Mouse (Mus musculus): Measurements from ENCODE around the gene Sephs1. TPM values are rescaled to one million over a fixed set of nuclear protein-coding genes. Genes with fewer than 3 reads are reported as not detected.

Sephs1 gene
- total RNA-seq, 2 experiments from 2014 or later, result 35.0 to 35.2 TPM

GRCm38 (mm10) chr2:4950986-4951385 is 69.6 kb downstream of the Sephs1 start:
- DNase-seq (ENCODE audit: low spot score in 2 of 2), result no peak
- intact Hi-C loops (cut with DNase I), result no loop called here

- no peak for DNase-seq (ENCODE audit: low spot score in 2 of 2)
- intact Hi-C loops (cut with DNase I), result no loop called here
Observed at GRCm38 (mm10) chr2:4954216-4954760, 72.9 kb downstream of the Sephs1 start.

- DNase-seq (ENCODE audit: low spot score in 2 of 2), result no peak
Observed at GRCm38 (mm10) chr2:4958039-4958438, 76.7 kb downstream of the Sephs1 start.

More at GRCm38 (mm10) chr2:4958039-4958438, 76.7 kb downstream of the Sephs1 start:
- intact Hi-C loops (cut with DNase I), result no loop called here

Other genes starting within 250 kb of the Sephs1 start
- gene Prpf18, start 229.5 kb upstream of the Sephs1 start, total RNA-seq (2021), result 10 to 100 TPM; 44.5 to 48.3 TPM
- gene Bend7, start 163.7 kb upstream of the Sephs1 start, total RNA-seq (2021), result 1 to 10 TPM; 3.0 to 3.5 TPM
- gene Phyh, start 37.5 kb downstream of the Sephs1 start, total RNA-seq (2021), result 10 to 100 TPM; 69.8 to 72.2 TPM
- gene Ucma, start 94.6 kb downstream of the Sephs1 start, total RNA-seq (2021), result 1 to 10 TPM; 2.7 to 3.1 TPM
- 1 to 10 TPM in 1 of 2 experiments, under 1 TPM in 1; 0.99 to 2.0 TPM for gene Mcm10, start 131.2 kb downstream of the Sephs1 start, total RNA-seq (2021)
- gene Optn, start 182.5 kb downstream of the Sephs1 start, total RNA-seq (2021), result 10 to 100 TPM; 15.1 to 16.1 TPM

All from left cerebral cortex, postnatal 14 days (tissue).